Mouse (Mus musculus) right cerebral cortex, postnatal 25 days (tissue): ENCODE data around the gene Card6.

Experiments used
- DNase-seq: peaks from one replicate; pipeline ENCODE4 v3.0.0; 2022

Card6 gene

GRCm38 (mm10) chr15:5129111-5129805 is 20.9 kb upstream of the Card6 start:
- DNase-seq, result no peak

- DNase-seq, result no peak
These were observed 20.0 kb upstream of the Card6 start for GRCm38 (mm10) chr15:5128176-5128940.

GRCm38 (mm10) chr15:5127487-5127886 is 19.1 kb upstream of the Card6 start:
- no peak for DNase-seq

- DNase-seq, result no peak
These were observed 18.1 kb upstream of the Card6 start for GRCm38 (mm10) chr15:5126456-5126855.

GRCm38 (mm10) chr15:5121535-5122313 is 13.4 kb upstream of the Card6 start:
- no peak for DNase-seq

- DNase-seq, result no peak
These were observed 11.4 kb upstream of the Card6 start for GRCm38 (mm10) chr15:5119707-5120106.

GRCm38 (mm10) chr15:5119192-5119591 is 10.9 kb upstream of the Card6 start:
- no peak for DNase-seq

GRCm38 (mm10) chr15:5118626-5119025 is 10.3 kb upstream of the Card6 start:
- DNase-seq, result no peak

GRCm38 (mm10) chr15:5117031-5117601 is 8.8 kb upstream of the Card6 start:
- DNase-seq, result no peak

GRCm38 (mm10) chr15:5116270-5117030 is 8.1 kb upstream of the Card6 start, which contains the start of gene Rpl37:
Rpl37 (plus strand) TSS chr15:5116645.
- peak; percentile 99 for DNase-seq

- no peak for DNase-seq
These were observed 6.8 kb upstream of the Card6 start for GRCm38 (mm10) chr15:5115173-5115572.

GRCm38 (mm10) chr15:5112651-5113050 is 4.3 kb upstream of the Card6 start:
- no peak for DNase-seq

GRCm38 (mm10) chr15:5108655-5109040 is 309 bp upstream of the Card6 start:
- DNase-seq, result no peak

- no peak for DNase-seq
These were observed 2.0 kb downstream of the Card6 start for GRCm38 (mm10) chr15:5106293-5106692.

- DNase-seq, result no peak
These were observed 2.4 kb downstream of the Card6 start for GRCm38 (mm10) chr15:5105891-5106290.

GRCm38 (mm10) chr15:5102312-5102711 is 6.0 kb downstream of the Card6 start:
- DNase-seq, result no peak

- DNase-seq, result no peak
These were observed 11.0 kb downstream of the Card6 start for GRCm38 (mm10) chr15:5097376-5097775.

GRCm38 (mm10) chr15:5095534-5096301 is 12.6 kb downstream of the Card6 start:
- DNase-seq, result no peak

- no peak for DNase-seq
These were observed 18.2 kb downstream of the Card6 start for GRCm38 (mm10) chr15:5090131-5090530.

GRCm38 (mm10) chr15:5088850-5089608 is 19.3 kb downstream of the Card6 start:
- no peak for DNase-seq

GRCm38 (mm10) chr15:5086162-5086561 is 22.2 kb downstream of the Card6 start:
- no peak for DNase-seq
